Mouse (Mus musculus): Measurements from ENCODE around the gene Nbea.

The Nbea gene

GRCm38 (mm10) chr3:55733665-55734064, 449.8 kb downstream of the Nbea start:
- Histone ChIP-seq H3K4me3 (replicated peaks; ENCODE audit: low read length) (no peak overlapping the region), H3K36me3 (ENCODE audit: insufficient read depth, low read length) (no peaks in the 10 kb centered on the region), H3K9me3 (ENCODE audit: low read length) (no peaks in the 10 kb centered on the region), H3K4me1 (replicated peaks; ENCODE audit: low read depth, low read length) (no peaks in the 10 kb centered on the region), H3K27me3 (ENCODE audit: insufficient read depth, low read length) (no peaks in the 10 kb centered on the region)
- TF ChIP-seq NANOG (IDR thresholded peaks at IDR 0.05; ENCODE audit: borderline replicate concordance, low read length) = no peak
- TF ChIP-seq CTCF (conservative IDR thresholded peaks at IDR 0.05; ENCODE audit: low read length) = no peak
- TF ChIP-seq POU5F1 (IDR thresholded peaks at IDR 0.05; ENCODE audit: borderline replicate concordance, low read length) = no peak

- Histone ChIP-seq H3K9me3 (ENCODE audit: low read length) (no peaks in the 10 kb centered on the region), H3K36me3 (ENCODE audit: insufficient read depth, low read length) (no peaks in the 10 kb centered on the region), H3K4me1 (replicated peaks; ENCODE audit: low read depth, low read length) (no peaks in the 10 kb centered on the region), H3K4me3 (replicated peaks; ENCODE audit: low read length) (no peak overlapping the region), H3K27me3 (ENCODE audit: insufficient read depth, low read length) (no peaks in the 10 kb centered on the region)
- TF ChIP-seq POU5F1 (IDR thresholded peaks at IDR 0.05; ENCODE audit: borderline replicate concordance, low read length) (no peak), NANOG (IDR thresholded peaks at IDR 0.05; ENCODE audit: borderline replicate concordance, low read length) (no peak), CTCF (conservative IDR thresholded peaks at IDR 0.05; ENCODE audit: low read length) (no peak)
Observed at GRCm38 (mm10) chr3:55730549-55730948, 453.0 kb downstream of the Nbea start.

GRCm38 (mm10) chr3:55730142-55730541, 453.4 kb downstream of the Nbea start:
- Histone ChIP-seq H3K4me3 (replicated peaks; ENCODE audit: low read length) (no peak overlapping the region), H3K27me3 (ENCODE audit: insufficient read depth, low read length) (no peaks in the 10 kb centered on the region), H3K4me1 (replicated peaks; ENCODE audit: low read depth, low read length) (no peaks in the 10 kb centered on the region), H3K36me3 (ENCODE audit: insufficient read depth, low read length) (no peaks in the 10 kb centered on the region), H3K9me3 (ENCODE audit: low read length) (no peaks in the 10 kb centered on the region)
- TF ChIP-seq POU5F1 (IDR thresholded peaks at IDR 0.05; ENCODE audit: borderline replicate concordance, low read length) (no peak), NANOG (IDR thresholded peaks at IDR 0.05; ENCODE audit: borderline replicate concordance, low read length) (no peak), CTCF (conservative IDR thresholded peaks at IDR 0.05; ENCODE audit: low read length) (no peak)

- no peaks in the 10 kb centered on the region for H3K4me1 ChIP-seq (replicated peaks; ENCODE audit: low read depth, low read length)
- H3K4me3 ChIP-seq (replicated peaks; ENCODE audit: low read length) = no peak overlapping the region
- no peaks in the 10 kb centered on the region for H3K36me3 ChIP-seq (ENCODE audit: insufficient read depth, low read length)
- no peaks in the 10 kb centered on the region for H3K9me3 ChIP-seq (ENCODE audit: low read length)
- TF ChIP-seq CTCF (conservative IDR thresholded peaks at IDR 0.05; ENCODE audit: low read length) (no peak), POU5F1 (IDR thresholded peaks at IDR 0.05; ENCODE audit: borderline replicate concordance, low read length) (no peak), NANOG (IDR thresholded peaks at IDR 0.05; ENCODE audit: borderline replicate concordance, low read length) (no peak)
- no peaks in the 10 kb centered on the region for H3K27me3 ChIP-seq (ENCODE audit: insufficient read depth, low read length)
Observed at GRCm38 (mm10) chr3:55714260-55714659, 469.2 kb downstream of the Nbea start.

- Histone ChIP-seq H3K4me1 (replicated peaks; ENCODE audit: low read depth, low read length) (no peaks in the 10 kb centered on the region), H3K4me3 (replicated peaks; ENCODE audit: low read length) (no peak overlapping the region), H3K36me3 (ENCODE audit: insufficient read depth, low read length) (no peaks in the 10 kb centered on the region), H3K9me3 (ENCODE audit: low read length) (no peaks in the 10 kb centered on the region), H3K27me3 (ENCODE audit: insufficient read depth, low read length) (no peaks in the 10 kb centered on the region)
- no peak for TF ChIP-seq NANOG (IDR thresholded peaks at IDR 0.05; ENCODE audit: borderline replicate concordance, low read length)
- TF ChIP-seq CTCF (conservative IDR thresholded peaks at IDR 0.05; ENCODE audit: low read length) = no peak
- TF ChIP-seq POU5F1 (IDR thresholded peaks at IDR 0.05; ENCODE audit: borderline replicate concordance, low read length) = no peak
Observed at GRCm38 (mm10) chr3:55713856-55714255, 469.6 kb downstream of the Nbea start.

GRCm38 (mm10) chr3:55710300-55710699, 473.2 kb downstream of the Nbea start:
- H3K9me3 ChIP-seq (ENCODE audit: low read length) = no peaks in the 10 kb centered on the region
- no peak overlapping the region for H3K4me3 ChIP-seq (replicated peaks; ENCODE audit: low read length)
- H3K27me3 ChIP-seq (ENCODE audit: insufficient read depth, low read length) = no peaks in the 10 kb centered on the region
- no peaks in the 10 kb centered on the region for H3K36me3 ChIP-seq (ENCODE audit: insufficient read depth, low read length)
- no peak for TF ChIP-seq CTCF (conservative IDR thresholded peaks at IDR 0.05; ENCODE audit: low read length)
- no peaks in the 10 kb centered on the region for H3K4me1 ChIP-seq (replicated peaks; ENCODE audit: low read depth, low read length)

GRCm38 (mm10) chr3:55701632-55702031, 481.9 kb downstream of the Nbea start:
- Histone ChIP-seq H3K4me1 (replicated peaks; ENCODE audit: low read depth, low read length) (no peaks in the 10 kb centered on the region), H3K36me3 (ENCODE audit: insufficient read depth, low read length) (no peaks in the 10 kb centered on the region), H3K4me3 (replicated peaks; ENCODE audit: low read length) (no peak overlapping the region), H3K27me3 (ENCODE audit: insufficient read depth, low read length) (no peaks in the 10 kb centered on the region), H3K9me3 (ENCODE audit: low read length) (no peaks in the 10 kb centered on the region)
- no peak for TF ChIP-seq CTCF (conservative IDR thresholded peaks at IDR 0.05; ENCODE audit: low read length)
- no peak for TF ChIP-seq POU5F1 (IDR thresholded peaks at IDR 0.05; ENCODE audit: borderline replicate concordance, low read length)
- no peak for TF ChIP-seq NANOG (IDR thresholded peaks at IDR 0.05; ENCODE audit: borderline replicate concordance, low read length)

GRCm38 (mm10) chr3:55697174-55697573, 486.3 kb downstream of the Nbea start:
- Histone ChIP-seq H3K4me3 (replicated peaks; ENCODE audit: low read length) (no peak overlapping the region), H3K4me1 (replicated peaks; ENCODE audit: low read depth, low read length) (no peaks in the 10 kb centered on the region), H3K27me3 (ENCODE audit: insufficient read depth, low read length) (no peaks in the 10 kb centered on the region), H3K36me3 (ENCODE audit: insufficient read depth, low read length) (no peaks in the 10 kb centered on the region), H3K9me3 (ENCODE audit: low read length) (no peaks in the 10 kb centered on the region)
- no peak for TF ChIP-seq NANOG (IDR thresholded peaks at IDR 0.05; ENCODE audit: borderline replicate concordance, low read length)
- TF ChIP-seq CTCF (conservative IDR thresholded peaks at IDR 0.05; ENCODE audit: low read length) = no peak
- TF ChIP-seq POU5F1 (IDR thresholded peaks at IDR 0.05; ENCODE audit: borderline replicate concordance, low read length) = no peak

GRCm38 (mm10) chr3:55693073-55693472, 490.4 kb downstream of the Nbea start:
- TF ChIP-seq NANOG (IDR thresholded peaks at IDR 0.05; ENCODE audit: borderline replicate concordance, low read length) (no peak), CTCF (conservative IDR thresholded peaks at IDR 0.05; ENCODE audit: low read length) (no peak), POU5F1 (IDR thresholded peaks at IDR 0.05; ENCODE audit: borderline replicate concordance, low read length) (no peak)
- Histone ChIP-seq H3K36me3 (ENCODE audit: insufficient read depth, low read length) (no peaks in the 10 kb centered on the region), H3K4me1 (replicated peaks; ENCODE audit: low read depth, low read length) (no peaks in the 10 kb centered on the region), H3K9me3 (ENCODE audit: low read length) (no peaks in the 10 kb centered on the region), H3K27me3 (ENCODE audit: insufficient read depth, low read length) (no peaks in the 10 kb centered on the region), H3K4me3 (replicated peaks; ENCODE audit: low read length) (no peak overlapping the region)

Measured in E14TG2a.4 (cell line).